Mouse (Mus musculus) cerebellum, adult 18-20 months (tissue): ENCODE measurements around the gene Tmem251.
A peak's percentile ranks its signal among the peaks of the same experiment; 100 is the strongest.

Experiments used
- DNase-seq, 2 experiments: peaks; one replicate each; pipeline ENCODE4 v3.0.0; 2021

The Tmem251 gene

GRCm38 (mm10) chr12:102757689-102758402 is 14.3 kb downstream of the Tmem251 start, which contains the start of the genes Gm28051, Gon7 and Ubr7:
TSS of gene Gm28051 (minus strand) at chr12:102757765.
TSS of gene Gon7 (minus strand) at chr12:102757803.
TSS of gene Ubr7 (plus strand) at chr12:102757967.
- DNase-seq = peak; percentile 96 to 99

- no peak for DNase-seq
Measured at GRCm38 (mm10) chr12:102758403-102758756, 14.8 kb downstream of the Tmem251 start, which contains the start of gene Gm20604. TSS of gene Gm20604 (minus strand) at chr12:102758672.

GRCm38 (mm10) chr12:102758936-102759335 is 15.4 kb downstream of the Tmem251 start:
- no peak for DNase-seq

- no peak for DNase-seq
Measured at GRCm38 (mm10) chr12:102761668-102762067, 18.1 kb downstream of the Tmem251 start.

- no peak for DNase-seq
Measured at GRCm38 (mm10) chr12:102763696-102764095, 20.1 kb downstream of the Tmem251 start.

- no peak for DNase-seq
Measured at GRCm38 (mm10) chr12:102769000-102769399, 25.4 kb downstream of the Tmem251 start.

- no peak for DNase-seq
Measured at GRCm38 (mm10) chr12:102771601-102772000, 28.0 kb downstream of the Tmem251 start.

- no peak for DNase-seq
Measured at GRCm38 (mm10) chr12:102772676-102773075, 29.1 kb downstream of the Tmem251 start.

GRCm38 (mm10) chr12:102776035-102776434 is 32.5 kb downstream of the Tmem251 start:
- DNase-seq = no peak

- peak; percentile 35 to 47 for DNase-seq
Measured at GRCm38 (mm10) chr12:102778151-102778550, 34.6 kb downstream of the Tmem251 start.

GRCm38 (mm10) chr12:102779452-102779851 is 35.9 kb downstream of the Tmem251 start:
- DNase-seq = no peak

- DNase-seq = no peak
Measured at GRCm38 (mm10) chr12:102782841-102783240, 39.3 kb downstream of the Tmem251 start.

GRCm38 (mm10) chr12:102784899-102785592 is 41.5 kb downstream of the Tmem251 start:
- no peak for DNase-seq

GRCm38 (mm10) chr12:102785593-102785985 is 42.0 kb downstream of the Tmem251 start:
- DNase-seq = no peak

GRCm38 (mm10) chr12:102787927-102788326 is 44.4 kb downstream of the Tmem251 start:
- DNase-seq = no peak
